Mouse (Mus musculus) forebrain, embryonic 11.5 days (tissue): ENCODE results near the gene G0s2. TPM values are rescaled to one million over a fixed set of nuclear protein-coding genes. Genes with fewer than 3 reads are reported as not detected.

Experiments used
- ATAC-seq: fragments of 200-750 bp; cut with Nextera tagmentation; replicated peaks from 2 replicates; pipeline ENCODE4 v1.8.0; 2017; ENCODE audit warnings: moderate TSS enrichment; ENCODE audit not compliant: low FRiP score
- DNase-seq: peaks from one replicate; pipeline ENCODE4 v3.0.0-alpha.2; 2017; ENCODE audit warnings: low spot score
- H3K27ac ChIP-seq: fragments of 300-500 bp; sonication (generic); 2 replicates; pipeline ENCODE4 v1.5.1; 2014; ENCODE audit warnings: low read depth, low read length
- H3K27me3 ChIP-seq: fragments of 300-500 bp; sonication (generic); 2 replicates; pipeline ENCODE4 v1.6.1; 2014; ENCODE audit warnings: mild to moderate bottlenecking, low read length, mixed read lengths; ENCODE audit not compliant: control insufficient read depth, insufficient read depth
- H3K36me3 ChIP-seq: fragments of 300-500 bp; sonication (generic); 2 replicates; pipeline ENCODE4 v1.6.1; 2014; ENCODE audit warnings: mild to moderate bottlenecking, low read length, moderate library complexity, mixed read lengths; ENCODE audit not compliant: control insufficient read depth, insufficient read depth
- H3K4me1 ChIP-seq: fragments of 300-500 bp; sonication (generic); replicated peaks from 2 replicates; pipeline ENCODE4 v1.6.1; 2014; ENCODE audit warnings: low read length, mixed read lengths; ENCODE audit not compliant: control insufficient read depth, insufficient read depth
- H3K4me2 ChIP-seq: fragments of 300-500 bp; sonication (generic); 2 replicates; pipeline ENCODE4 v1.6.1; 2014; ENCODE audit warnings: low read depth, mild to moderate bottlenecking, low read length, moderate library complexity, mixed read lengths; ENCODE audit not compliant: severe bottlenecking
- H3K4me3 ChIP-seq: fragments of 300-500 bp; sonication (generic); 2 replicates; pipeline ENCODE4 v1.5.1; 2014; ENCODE audit warnings: low read depth, low read length
- H3K9ac ChIP-seq: fragments of 300-500 bp; sonication (generic); 2 replicates; pipeline ENCODE4 v1.6.1; 2014; ENCODE audit warnings: low read length
- H3K9me3 ChIP-seq: fragments of 300-500 bp; sonication (generic); 2 replicates; pipeline ENCODE4 v1.6.1; 2016; ENCODE audit warnings: low read length, mixed read lengths; ENCODE audit not compliant: control insufficient read depth
- WGBS: fragments of 180-500 bp; shearing (Covaris S2); extraction: QIAGEN DNeasy Blood & Tissue Kit; methylation state at CpG from one replicate; pipeline ENCODE4 v1.1.7; 2014; 5-methylcytosine and 5-hydroxymethylcytosine counted together
- polyA plus RNA-seq: library from polyadenylated mRNA; unstranded; fragments of >200 nt; fragmentation: Nextera tagmentation; extraction: Ambion mirVana; gene quantifications from 2 replicates; pipeline ENCODE4 v1.2.1, GENCODE M21; 2014

G0s2 gene
- polyA plus RNA-seq, 1 experiment from 2014 or later: 6.8 TPM

- no peaks in the 10 kb centered on the region for H3K4me1 ChIP-seq
- ATAC-seq (no peak), DNase-seq (no peak)
- H3K4me3 ChIP-seq: no peak overlapping the region
- no peak overlapping the region for H3K9ac ChIP-seq
- 92% methylated on average over 2 of the region's 2 CpGs for whole genome bisulfite sequencing
- no peaks in the 10 kb centered on the region for H3K36me3 ChIP-seq
- no peaks in the 10 kb centered on the region for H3K27me3 ChIP-seq
- no peaks in the 10 kb centered on the region for H3K9me3 ChIP-seq
- H3K27ac ChIP-seq: no peak overlapping the region
- no peak overlapping the region for H3K4me2 ChIP-seq
Observed at GRCm38 (mm10) chr1:193281344-193281743, 8.3 kb upstream of the G0s2 start.

- Histone ChIP-seq H3K27ac (no peak overlapping the region), H3K36me3 (no peaks in the 10 kb centered on the region), H3K4me2 (no peak overlapping the region), H3K27me3 (no peaks in the 10 kb centered on the region), H3K4me3 (no peak overlapping the region), H3K4me1 (no peaks in the 10 kb centered on the region), H3K9ac (no peak overlapping the region), H3K9me3 (no peaks in the 10 kb centered on the region)
- WGBS: 77% methylated on average over 4 of the region's 4 CpGs
- DNase-seq (no peak), ATAC-seq (no peak)
Observed at GRCm38 (mm10) chr1:193279492-193279891, 6.5 kb upstream of the G0s2 start.

- ATAC-seq (no peak), DNase-seq (no peak)
- Histone ChIP-seq H3K4me1 (no peaks in the 10 kb centered on the region), H3K36me3 (no peaks in the 10 kb centered on the region), H3K9ac (no peak overlapping the region), H3K9me3 (no peaks in the 10 kb centered on the region), H3K27me3 (no peaks in the 10 kb centered on the region), H3K27ac (no peak overlapping the region), H3K4me3 (no peak overlapping the region), H3K4me2 (no peak overlapping the region)
- 50% methylated on average over 6 of the region's 6 CpGs for WGBS
Observed at GRCm38 (mm10) chr1:193278414-193279045, 5.5 kb upstream of the G0s2 start.

GRCm38 (mm10) chr1:193274407-193275071, 1.5 kb upstream of the G0s2 start:
- H3K9me3 ChIP-seq: no peaks in the 10 kb centered on the region
- no peaks in the 10 kb centered on the region for H3K36me3 ChIP-seq
- no peak overlapping the region for H3K9ac ChIP-seq
- DNase-seq: no peak
- H3K27me3 ChIP-seq: no peaks in the 10 kb centered on the region
- H3K4me3 ChIP-seq: no peak overlapping the region
- no peak for ATAC-seq
- H3K4me1 ChIP-seq: peaks cover 11% of the 10 kb centered on the region
- no peak overlapping the region for H3K27ac ChIP-seq
- H3K4me2 ChIP-seq: no peak overlapping the region
- WGBS: 83% methylated on average over 8 of the region's 8 CpGs

- H3K9me3 ChIP-seq: no peaks in the 10 kb centered on the region
- H3K27ac ChIP-seq: peak overlapping the region; percentile 46; the same call in 1 of the 2 replicates
- peak; percentile 69 for DNase-seq
- H3K4me3 ChIP-seq: peak overlapping the region; percentile 35
- H3K9ac ChIP-seq: peak overlapping the region; percentile 71
- WGBS: 7% methylated on average over 24 of the region's 24 CpGs
- peaks cover 11% of the 10 kb centered on the region for H3K4me1 ChIP-seq
- H3K36me3 ChIP-seq: no peaks in the 10 kb centered on the region
- H3K4me2 ChIP-seq: peak overlapping the region; percentile 65
- no peaks in the 10 kb centered on the region for H3K27me3 ChIP-seq
- peak; percentile 79 for ATAC-seq
Observed at GRCm38 (mm10) chr1:193272137-193272915, 691 bp downstream of the G0s2 start.

GRCm38 (mm10) chr1:193270965-193271763, 1.9 kb downstream of the G0s2 start:
- no peak for ATAC-seq
- 60% methylated on average over 6 of the region's 6 CpGs for WGBS
- Histone ChIP-seq H3K9me3 (no peaks in the 10 kb centered on the region), H3K27me3 (no peaks in the 10 kb centered on the region), H3K4me3 (no peak overlapping the region), H3K4me1 (peaks cover 11% of the 10 kb centered on the region), H3K4me2 (no peak overlapping the region), H3K27ac (no peak overlapping the region), H3K9ac (no peak overlapping the region), H3K36me3 (no peaks in the 10 kb centered on the region)
- DNase-seq: no peak

- no peak for ATAC-seq
- Histone ChIP-seq H3K4me3 (no peak overlapping the region), H3K27me3 (no peaks in the 10 kb centered on the region), H3K4me2 (no peak overlapping the region), H3K9ac (no peak overlapping the region), H3K36me3 (no peaks in the 10 kb centered on the region), H3K27ac (no peak overlapping the region), H3K4me1 (no peaks in the 10 kb centered on the region), H3K9me3 (no peaks in the 10 kb centered on the region)
- DNase-seq: no peak
Observed at GRCm38 (mm10) chr1:193265734-193266133, 7.3 kb downstream of the G0s2 start.

- no peak within 1 kb of the TSS for H3K4me3 ChIP-seq
- ATAC-seq: no peak
- no peak within 1 kb of the TSS for H3K27ac ChIP-seq
- no peak within 1 kb of the TSS for H3K4me2 ChIP-seq
- no peaks in the 10 kb centered on the region for H3K9me3 ChIP-seq
- no peak for DNase-seq
- H3K27me3 ChIP-seq: no peaks in the 10 kb centered on the region
- H3K36me3 ChIP-seq: no peaks in the 10 kb centered on the region
- 77% methylated on average over 5 of the region's 5 CpGs for WGBS
- H3K9ac ChIP-seq: no peak within 1 kb of the TSS
- H3K4me1 ChIP-seq: no peaks in the 10 kb centered on the region
Observed at GRCm38 (mm10) chr1:193263955-193264598, 8.9 kb downstream of the G0s2 start, which contains the start of gene Hsd11b1. Hsd11b1 (minus strand) TSS chr1:193264075.
